Mouse (Mus musculus): ENCODE data around the gene Fbxo36. TPM values are rescaled to one million over a fixed set of nuclear protein-coding genes. Genes with fewer than 3 reads are reported as not detected.

Fbxo36 gene
- polyA plus RNA-seq, 1 experiment from 2014 or later: 9.8 TPM

GRCm38 (mm10) chr1:84915010-84915409 lies 75.4 kb downstream of the Fbxo36 start:
- 88% methylated on average over 4 of the region's 4 CpGs for WGBS
- Histone ChIP-seq H3K4me1 (peaks cover 13% of the 10 kb centered on the region), H3K36me3 (peaks cover 13% of the 10 kb centered on the region; the same call in 1 of the 2 replicates), H3K4me3 (no peak overlapping the region), H3K9me3 (replicated peaks) (no peaks in the 10 kb centered on the region), H3K27me3 (ENCODE audit: low read depth, poor library complexity, severe bottlenecking) (no peaks in the 10 kb centered on the region), H3K27ac (replicated peaks) (no peak overlapping the region)
- DNase-seq (ENCODE audit: low spot score): no peak

GRCm38 (mm10) chr1:84918865-84919264 lies 79.2 kb downstream of the Fbxo36 start:
- Histone ChIP-seq H3K36me3 (peaks cover 3% of the 10 kb centered on the region; the same call in 1 of the 2 replicates), H3K4me1 (no peaks in the 10 kb centered on the region), H3K27ac (replicated peaks) (no peak overlapping the region), H3K27me3 (ENCODE audit: low read depth, poor library complexity, severe bottlenecking) (no peaks in the 10 kb centered on the region), H3K4me3 (no peak overlapping the region), H3K9me3 (replicated peaks) (no peaks in the 10 kb centered on the region)
- WGBS: 90% methylated on average over 3 of the region's 3 CpGs
- no peak for DNase-seq (ENCODE audit: low spot score)

DNA sequence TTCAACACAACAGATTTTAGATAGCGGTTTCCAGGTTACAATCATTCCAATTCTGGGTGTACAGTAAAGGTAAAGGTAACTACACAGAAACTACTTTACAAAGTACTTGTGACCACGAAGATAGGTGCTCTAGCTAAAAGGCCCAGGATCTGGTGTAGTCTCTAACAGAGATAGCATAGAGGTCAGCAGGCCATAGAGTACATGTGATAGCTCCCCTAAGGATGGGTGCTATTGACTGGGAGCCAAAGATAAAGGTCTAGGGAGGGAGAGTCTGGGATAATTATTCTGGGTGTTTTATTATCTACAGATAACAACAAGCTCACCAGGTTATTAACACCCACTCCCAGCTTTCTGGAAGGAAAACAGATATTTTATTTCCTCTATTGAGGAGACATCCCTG lies 83.8 kb downstream of the Fbxo36 start:
- no peak overlapping the region for H3K27ac ChIP-seq (replicated peaks)
- H3K4me3 ChIP-seq: no peak overlapping the region
- peaks cover 5% of the 10 kb centered on the region; the same call in 1 of the 2 replicates for H3K36me3 ChIP-seq
- no peaks in the 10 kb centered on the region for H3K27me3 ChIP-seq (ENCODE audit: low read depth, poor library complexity, severe bottlenecking)
- no peaks in the 10 kb centered on the region for H3K4me1 ChIP-seq
- no peak for DNase-seq (ENCODE audit: low spot score)
- H3K9me3 ChIP-seq (replicated peaks): no peaks in the 10 kb centered on the region
- WGBS: 89% methylated on average over 2 of the region's 2 CpGs

DNA sequence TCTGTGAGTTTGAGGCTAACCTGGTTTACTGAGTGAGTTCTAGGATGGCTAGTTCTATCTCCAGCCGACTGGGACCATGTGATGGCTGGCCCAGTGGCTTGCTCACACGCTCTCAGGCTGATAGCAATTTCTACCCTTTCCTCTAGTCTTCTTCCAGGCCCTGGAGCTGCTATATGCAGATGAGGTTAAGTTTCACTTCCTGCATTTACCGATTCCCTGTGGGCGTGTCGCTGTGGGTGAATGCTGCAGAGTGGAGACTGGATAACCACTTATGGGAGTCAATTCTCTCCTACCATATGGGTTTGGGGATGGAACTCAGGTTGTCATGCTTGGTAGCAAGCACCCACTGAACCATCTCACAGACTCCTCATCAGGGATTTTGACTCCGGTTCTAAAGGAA lies 84.5 kb downstream of the Fbxo36 start:
- no peaks in the 10 kb centered on the region for H3K27me3 ChIP-seq (ENCODE audit: low read depth, poor library complexity, severe bottlenecking)
- DNase-seq (ENCODE audit: low spot score): no peak
- peaks cover 7% of the 10 kb centered on the region; the same call in 1 of the 2 replicates for H3K36me3 ChIP-seq
- 87% methylated on average over 6 of the region's 6 CpGs for WGBS
- no peaks in the 10 kb centered on the region for H3K9me3 ChIP-seq (replicated peaks)
- H3K4me3 ChIP-seq: no peak overlapping the region
- H3K27ac ChIP-seq (replicated peaks): no peak overlapping the region
- no peaks in the 10 kb centered on the region for H3K4me1 ChIP-seq

GRCm38 (mm10) chr1:84925599-84925998 lies 86.0 kb downstream of the Fbxo36 start:
- Histone ChIP-seq H3K27me3 (ENCODE audit: low read depth, poor library complexity, severe bottlenecking) (no peaks in the 10 kb centered on the region), H3K4me3 (no peak overlapping the region), H3K27ac (replicated peaks) (no peak overlapping the region), H3K9me3 (replicated peaks) (no peaks in the 10 kb centered on the region), H3K36me3 (peaks cover 9% of the 10 kb centered on the region; the same call in 1 of the 2 replicates), H3K4me1 (no peaks in the 10 kb centered on the region)
- 79% methylated on average over 9 of the region's 9 CpGs for WGBS
- DNase-seq (ENCODE audit: low spot score): no peak

- DNase-seq (ENCODE audit: low spot score): peak; percentile 83
- Histone ChIP-seq H3K27me3 (ENCODE audit: low read depth, poor library complexity, severe bottlenecking) (peaks cover 25% of the 10 kb centered on the region), H3K9me3 (replicated peaks) (no peaks in the 10 kb centered on the region), H3K27ac (replicated peaks) (peak overlapping the region; percentile 91), H3K4me1 (peaks cover 4% of the 10 kb centered on the region), H3K4me3 (peak overlapping the region; percentile 65), H3K36me3 (peaks cover 7% of the 10 kb centered on the region; the same call in 1 of the 2 replicates)
- 11% methylated on average over 22 of the region's 22 CpGs for WGBS
Measured at GRCm38 (mm10) chr1:84933472-84934150, 94.0 kb downstream of the Fbxo36 start.

DNA sequence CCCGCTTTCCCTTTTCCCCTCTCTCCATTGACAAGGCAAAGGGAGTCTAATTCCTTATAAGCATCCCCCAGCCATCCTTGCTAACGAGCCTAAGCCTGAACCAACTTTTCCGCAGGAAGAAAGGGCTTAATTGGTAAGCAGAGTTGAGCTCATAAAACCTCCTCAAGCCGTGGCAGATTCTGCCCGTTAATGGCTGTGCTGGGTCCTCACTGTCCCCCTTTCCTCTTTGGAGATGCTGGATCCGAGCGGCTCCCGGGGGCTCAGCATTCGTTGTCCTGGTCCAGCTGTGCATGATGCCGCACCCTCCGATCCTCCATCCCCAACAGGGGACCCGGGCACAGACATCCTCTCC lies 94.5 kb downstream of the Fbxo36 start:
- peaks cover 4% of the 10 kb centered on the region for H3K4me1 ChIP-seq
- peaks cover 25% of the 10 kb centered on the region for H3K27me3 ChIP-seq (ENCODE audit: low read depth, poor library complexity, severe bottlenecking)
- no peaks in the 10 kb centered on the region for H3K9me3 ChIP-seq (replicated peaks)
- DNase-seq (ENCODE audit: low spot score): no peak
- peak overlapping the region; percentile 65 for H3K4me3 ChIP-seq
- H3K36me3 ChIP-seq: peaks cover 2% of the 10 kb centered on the region; the same call in 1 of the 2 replicates
- peak overlapping the region; percentile 91 for H3K27ac ChIP-seq (replicated peaks)
- WGBS: 1% methylated on average over 12 of the region's 12 CpGs

DNA sequence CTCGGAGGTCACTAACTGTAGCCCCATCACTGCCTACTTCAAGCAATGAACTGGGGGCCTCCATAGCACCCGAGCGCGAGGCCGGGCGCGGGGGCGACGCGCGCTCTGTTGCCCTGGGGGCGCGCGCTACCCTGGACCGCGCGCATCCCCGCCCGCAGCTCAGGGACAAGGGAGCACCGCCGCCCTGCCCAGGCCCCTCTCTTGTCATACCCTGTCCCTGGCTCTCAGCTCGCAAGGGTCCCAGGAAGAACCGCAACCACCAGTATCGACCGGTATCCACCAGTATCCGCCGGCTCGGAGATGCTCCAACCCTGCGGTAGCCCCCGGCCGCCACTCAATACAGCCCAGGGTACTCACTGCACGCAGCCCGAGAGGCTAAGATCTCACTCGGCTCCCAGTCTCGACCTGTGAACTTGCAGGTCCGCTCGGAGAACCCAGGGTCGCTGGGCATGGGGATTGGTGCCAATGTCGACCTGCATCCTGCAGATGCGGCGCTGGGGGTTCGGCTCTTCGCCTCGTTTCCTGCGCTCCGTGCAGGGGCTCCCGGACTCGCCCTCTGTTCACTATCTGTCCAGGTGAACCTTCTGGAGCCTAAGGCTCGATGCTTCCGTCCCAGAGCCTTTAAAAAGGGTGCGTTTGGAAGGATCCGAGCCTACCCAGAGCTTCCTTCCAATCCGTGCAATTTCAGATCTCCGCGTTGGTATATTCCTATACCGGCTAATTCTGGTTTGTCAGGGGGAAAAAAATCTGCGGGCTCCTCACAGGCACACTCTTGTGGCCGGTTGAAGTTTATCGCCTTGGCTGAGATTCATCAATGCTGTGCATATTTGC lies 95.1 kb downstream of the Fbxo36 start, which contains the start of gene Slc16a14:
Slc16a14 (minus strand) TSS at position 632 of the 831 bp plus-strand sequence.
- H3K27ac ChIP-seq (replicated peaks): peak within 1 kb of the TSS; percentile 91
- peak; percentile 75 for DNase-seq (ENCODE audit: low spot score)
- whole genome bisulfite sequencing: under 1% methylated on average over 59 of the region's 59 CpGs
- peak within 1 kb of the TSS; percentile 65 for H3K4me3 ChIP-seq
- H3K27me3 ChIP-seq (ENCODE audit: low read depth, poor library complexity, severe bottlenecking): peaks cover 25% of the 10 kb centered on the region
- no peaks in the 10 kb centered on the region for H3K9me3 ChIP-seq (replicated peaks)
- H3K36me3 ChIP-seq: no peaks in the 10 kb centered on the region
- H3K4me1 ChIP-seq: peaks cover 4% of the 10 kb centered on the region

GRCm38 (mm10) chr1:84935668-84936067 lies 96.0 kb downstream of the Fbxo36 start:
- Histone ChIP-seq H3K36me3 (no peaks in the 10 kb centered on the region), H3K4me3 (no peak overlapping the region), H3K27ac (replicated peaks) (no peak overlapping the region), H3K27me3 (ENCODE audit: low read depth, poor library complexity, severe bottlenecking) (peaks cover 25% of the 10 kb centered on the region), H3K9me3 (replicated peaks) (no peaks in the 10 kb centered on the region), H3K4me1 (peaks cover 4% of the 10 kb centered on the region)
- WGBS: 81% methylated on average over 9 of the region's 9 CpGs
- DNase-seq (ENCODE audit: low spot score): no peak

- Histone ChIP-seq H3K27ac (replicated peaks) (no peak overlapping the region), H3K27me3 (ENCODE audit: low read depth, poor library complexity, severe bottlenecking) (peaks cover 25% of the 10 kb centered on the region), H3K4me3 (no peak overlapping the region), H3K36me3 (no peaks in the 10 kb centered on the region), H3K4me1 (peaks cover 4% of the 10 kb centered on the region), H3K9me3 (replicated peaks) (no peaks in the 10 kb centered on the region)
- no peak for DNase-seq (ENCODE audit: low spot score)
- 88% methylated on average over 19 of the region's 19 CpGs for WGBS
Measured at GRCm38 (mm10) chr1:84936716-84937510, 97.3 kb downstream of the Fbxo36 start.

GRCm38 (mm10) chr1:84939466-84939865 lies 99.8 kb downstream of the Fbxo36 start:
- H3K9me3 ChIP-seq (replicated peaks): no peaks in the 10 kb centered on the region
- no peaks in the 10 kb centered on the region for H3K4me1 ChIP-seq
- H3K36me3 ChIP-seq: no peaks in the 10 kb centered on the region
- H3K27ac ChIP-seq (replicated peaks): no peak overlapping the region
- no peak overlapping the region for H3K4me3 ChIP-seq
- H3K27me3 ChIP-seq (ENCODE audit: low read depth, poor library complexity, severe bottlenecking): peaks cover 12% of the 10 kb centered on the region
- WGBS: 81% methylated on average over 4 of the region's 4 CpGs
- no peak for DNase-seq (ENCODE audit: low spot score)

GRCm38 (mm10) chr1:84940322-84940721 lies 100.7 kb downstream of the Fbxo36 start:
- Histone ChIP-seq H3K27ac (replicated peaks) (no peak overlapping the region), H3K4me3 (no peak overlapping the region), H3K9me3 (replicated peaks) (no peaks in the 10 kb centered on the region), H3K36me3 (no peaks in the 10 kb centered on the region), H3K4me1 (no peaks in the 10 kb centered on the region), H3K27me3 (ENCODE audit: low read depth, poor library complexity, severe bottlenecking) (peaks cover 10% of the 10 kb centered on the region)
- DNase-seq (ENCODE audit: low spot score): no peak
- 95% methylated on average over 2 of the region's 2 CpGs for WGBS

Measured in midbrain, embryonic 10.5 days (tissue).